In genomic region chr15:82944479-82945195, GRCm38 (mm10) we compare ENCODE assay signal across 26 mouse cellular contexts. TPM values are rescaled to one million over a fixed set of nuclear protein-coding genes. Genes with fewer than 3 reads are reported as not detected.
DNase-seq lines count a peak whose midpoint lies in the region; ATAC-seq lines count a peak whose summit lies in the region.
"Had no signal": no experiment of that assay in that cellular context is flagged by ENCODE, and none has a peak within 500 bp of the region (broad histone marks: within the 10 kb centered on the region; RNA-seq: fewer than 3 reads in every experiment).

No protein-coding gene starts in this region.

- DNase-seq in adrenal gland, adult 2 months: peak; percentile 76
- DNase-seq in adrenal gland, adult 18-20 months (ENCODE audit: low spot score in 2 of 2): no peak
- DNase-seq in kidney, postnatal 10 days: peak; percentile 49
- no peak for DNase-seq in kidney, adult 8-10 months
- peak; percentile 54 for DNase-seq in adrenal gland, postnatal 14 days
- no peak for DNase-seq in liver, embryonic 11.5 days (ENCODE audit: low spot score)
- DNase-seq: cerebellum, adult 18-20 months; cerebellum, postnatal 10 days; forebrain, postnatal 0 days; heart, adult 2 months; kidney, adult 2 months; kidney, postnatal 25 days; liver, postnatal 0 days; lung, postnatal 10 days; right cerebral cortex, postnatal 25 days; thymus, postnatal 4 days had no signal

- H3K4me3 ChIP-seq in intestine, embryonic 16.5 days (ENCODE audit: low read length): no peak overlapping the region
- no peak overlapping the region for H3K4me3 ChIP-seq in liver, embryonic 11.5 days (ENCODE audit: low read depth, low read length)
- H3K4me3 ChIP-seq: forebrain, embryonic 12.5 days; heart, adult 2 months; heart, embryonic 12.5 days; hindbrain, embryonic 10.5 days; limb, embryonic 13.5 days; liver, embryonic 12.5 days; midbrain, embryonic 13.5 days had no signal

- peak; percentile 39; the same call in 1 of the 2 replicates for ATAC-seq in intestine, embryonic 16.5 days
- no peak for ATAC-seq in liver, embryonic 11.5 days (replicated peaks; ENCODE audit: low FRiP score)
- ATAC-seq: forebrain, postnatal 0 days; hindbrain, embryonic 16.5 days; liver, embryonic 12.5 days; liver, postnatal 0 days; midbrain, embryonic 13.5 days had no signal

- no peak overlapping the region for H3K4me2 ChIP-seq in intestine, embryonic 16.5 days (ENCODE audit: low read depth, low read length)
- H3K4me2 ChIP-seq in liver, embryonic 11.5 days: no peak overlapping the region
- H3K4me2 ChIP-seq: forebrain, embryonic 12.5 days; heart, embryonic 12.5 days; limb, embryonic 13.5 days; liver, embryonic 12.5 days; midbrain, embryonic 13.5 days had no signal

- H3K27ac ChIP-seq in intestine, embryonic 16.5 days (ENCODE audit: low read length): peak overlapping the region; percentile 47; the same call in 1 of the 2 replicates
- no peak overlapping the region for H3K27ac ChIP-seq in liver, embryonic 11.5 days (ENCODE audit: low read depth, low read length)
- H3K27ac ChIP-seq: forebrain, embryonic 12.5 days; heart, adult 2 months; hindbrain, embryonic 10.5 days; limb, embryonic 13.5 days; liver, embryonic 12.5 days; macrophage; midbrain, embryonic 13.5 days had no signal

- no peak overlapping the region for H3K9ac ChIP-seq in intestine, embryonic 16.5 days (ENCODE audit: low read depth, low read length)
- no peak overlapping the region for H3K9ac ChIP-seq in liver, embryonic 11.5 days (ENCODE audit: low read depth, low read length)
- H3K9ac ChIP-seq: forebrain, embryonic 12.5 days; forebrain, postnatal 0 days; heart, embryonic 12.5 days; limb, embryonic 13.5 days; liver, embryonic 12.5 days; liver, postnatal 0 days; midbrain, embryonic 13.5 days had no signal

- no peaks in the 10 kb centered on the region for H3K36me3 ChIP-seq in intestine, embryonic 16.5 days (ENCODE audit: control insufficient read depth, insufficient read depth, low read length)
- H3K36me3 ChIP-seq in liver, embryonic 11.5 days (ENCODE audit: control insufficient read depth, insufficient read depth, low read length): no peaks in the 10 kb centered on the region
- H3K36me3 ChIP-seq: forebrain, embryonic 12.5 days; G1E; heart, embryonic 12.5 days; hindbrain, embryonic 10.5 days; liver, embryonic 12.5 days had no signal

- 57% methylated on average over 9 of the region's 9 CpGs for WGBS in intestine, embryonic 16.5 days
- 62% methylated on average over 9 of the region's 9 CpGs for WGBS in liver, embryonic 11.5 days

- H3K4me1 ChIP-seq in intestine, embryonic 16.5 days (ENCODE audit: control insufficient read depth, insufficient read depth, low read length): peaks cover 29% of the 10 kb centered on the region
- no peaks in the 10 kb centered on the region for H3K4me1 ChIP-seq in liver, embryonic 11.5 days (replicated peaks; ENCODE audit: control insufficient read depth, insufficient read depth, low read length)
- H3K4me1 ChIP-seq: liver, embryonic 12.5 days had no signal

- no peaks in the 10 kb centered on the region for H3K9me3 ChIP-seq in intestine, embryonic 16.5 days (ENCODE audit: control insufficient read depth, low read length)
- H3K9me3 ChIP-seq in liver, embryonic 11.5 days (ENCODE audit: control insufficient read depth, low read length): no peaks in the 10 kb centered on the region
- H3K9me3 ChIP-seq: forebrain, embryonic 12.5 days; G1E; heart, embryonic 12.5 days; hindbrain, embryonic 10.5 days; liver, embryonic 12.5 days; midbrain, embryonic 13.5 days had no signal

- H3K27me3 ChIP-seq in intestine, embryonic 16.5 days (replicated peaks; ENCODE audit: control insufficient read depth, insufficient read depth, low read length): no peaks in the 10 kb centered on the region
- peaks cover 21% of the 10 kb centered on the region for H3K27me3 ChIP-seq in liver, embryonic 11.5 days (replicated peaks; ENCODE audit: control insufficient read depth, insufficient read depth, low read length)

RNA-seq across cellular contexts. Expression of gene Tcf20, which starts 43.0 kb away (rescaled TPM):
- total RNA-seq in adrenal gland, adult 2 months (2021): 100 to 1,000 TPM in 1 of 2 experiments, 10 to 100 TPM in 1; 80.6 to 103 TPM
- 13.9 and 27.7 TPM in 2 replicates for polyA plus RNA-seq in adrenal gland, adult 2 months (2012; rRNA removed)
- 10 to 100 TPM; 84.4 to 91.1 TPM for total RNA-seq in adrenal gland, adult 18-20 months (2021)
- total RNA-seq in adrenal gland, postnatal 14 days (2021): 75.9 and 85.4 TPM in 2 replicates
- polyA plus RNA-seq in intestine, embryonic 16.5 days (2015; fragmentation: Nextera tagmentation; extraction: Ambion mirVana): 5.1 and 5.5 TPM in 2 replicates
- polyA plus RNA-seq in liver, embryonic 11.5 days (2014; fragmentation: Nextera tagmentation; extraction: Ambion mirVana): 6.4 and 7.1 TPM in 2 replicates

Comparison
In these comparisons a context has a peak if more than half of its experiments do, and no peak if none do; other contexts are left out.
1. DNase-seq: peak in adrenal gland, adult 2 months (single experiment), kidney, postnatal 10 days (single experiment) and adrenal gland, postnatal 14 days (single experiment); none in adrenal gland, adult 18-20 months (0 of 2), kidney, adult 8-10 months (0 of 2) and liver, embryonic 11.5 days (single experiment).